Mouse (Mus musculus): ENCODE data around the gene Gm43738.

DNA sequence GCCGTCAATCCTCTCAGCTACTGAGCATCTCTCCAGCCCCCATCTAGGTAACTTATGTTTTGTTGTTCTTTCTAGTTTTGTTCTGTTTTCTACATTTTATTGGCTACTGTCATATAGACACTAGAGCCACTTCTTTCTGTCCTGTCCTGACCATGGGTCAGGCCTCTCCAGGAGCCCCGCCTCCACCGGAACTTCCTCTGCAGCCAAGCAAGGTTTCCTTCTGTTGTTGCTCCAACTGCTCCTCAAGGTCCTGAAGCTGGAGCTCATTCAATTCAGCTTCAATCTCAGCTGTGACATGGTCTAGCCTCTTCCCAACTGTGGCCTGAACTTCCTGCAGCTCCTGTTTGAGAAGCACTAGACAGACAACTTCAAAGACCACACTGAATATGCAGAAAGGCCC lies 29.0 kb upstream of the Gm43738 start:
- no peak for TF ChIP-seq CTCF (IDR thresholded peaks at IDR 0.05; ENCODE audit: control insufficient read depth, insufficient read depth, low read length)
- no peak for TF ChIP-seq POLR2A (IDR thresholded peaks at IDR 0.05; ENCODE audit: borderline replicate concordance, control insufficient read depth, low read depth, low read length)
